Mouse (Mus musculus): ENCODE data around the gene Pnliprp2.

Gene Pnliprp2

GRCm38 (mm10) chr19:58805191-58805779, 45.8 kb downstream of the Pnliprp2 start:
- DNase-seq = no peak

- peak; percentile 82 to 84 for DNase-seq
These were observed 46.8 kb downstream of the Pnliprp2 start for GRCm38 (mm10) chr19:58806364-58806763.

- no peak for DNase-seq
These were observed 49.3 kb downstream of the Pnliprp2 start for GRCm38 (mm10) chr19:58808864-58809263.

- DNase-seq = peak; percentile 45 to 54
These were observed 51.0 kb downstream of the Pnliprp2 start for GRCm38 (mm10) chr19:58810536-58810935.

- no peak for DNase-seq
These were observed 55.8 kb downstream of the Pnliprp2 start for GRCm38 (mm10) chr19:58815179-58815922.

GRCm38 (mm10) chr19:58816453-58817041, 57.0 kb downstream of the Pnliprp2 start:
- peak; percentile 28 to 30 for DNase-seq

- DNase-seq = no peak
These were observed 57.9 kb downstream of the Pnliprp2 start for GRCm38 (mm10) chr19:58817398-58817797.

GRCm38 (mm10) chr19:58818571-58819415, 59.3 kb downstream of the Pnliprp2 start:
- DNase-seq = no peak

- peak; percentile 89 to 95 for DNase-seq
These were observed 63.1 kb downstream of the Pnliprp2 start for GRCm38 (mm10) chr19:58822454-58823200.

GRCm38 (mm10) chr19:58823301-58823700, 63.8 kb downstream of the Pnliprp2 start:
- peak in 1 of 2 experiments; percentile 31 for DNase-seq

- no peak for DNase-seq
These were observed 64.8 kb downstream of the Pnliprp2 start for GRCm38 (mm10) chr19:58824316-58824715.
